Mouse (Mus musculus): ENCODE measurements around the gene Arhgef38. TPM values are rescaled to one million over a fixed set of nuclear protein-coding genes. Genes with fewer than 3 reads are reported as not detected.

Gene Arhgef38
- polyA plus RNA-seq, 1 experiment from 2014 or later, result not detected

Other genes starting within 250 kb of the Arhgef38 start
- gene Ints12, start 143.1 kb downstream of the Arhgef38 start, polyA plus RNA-seq (2016; fragmentation: Nextera tagmentation; extraction: Ambion mirVana), result 22.1 and 24.1 TPM in 2 replicates
- 10.1 and 10.9 TPM in 2 replicates for gene Gstcd, start 142.9 kb downstream of the Arhgef38 start, polyA plus RNA-seq (2016; fragmentation: Nextera tagmentation; extraction: Ambion mirVana)
- 81.7 and 95.4 TPM in 2 replicates for gene Ppa2, start 75.2 kb upstream of the Arhgef38 start, polyA plus RNA-seq (2016; fragmentation: Nextera tagmentation; extraction: Ambion mirVana)

Data from limb, embryonic 10.5 days (tissue).